Mouse (Mus musculus) CH12.LX (cell line): ENCODE results near the gene Stt3b.

ENCODE experiments used
- BHLHE40 ChIP-seq: IDR thresholded peaks from 2 replicates; pipeline ENCODE4 v1.6.1; 2011; ENCODE audit warnings: mild to moderate bottlenecking, low read depth, low read length, improper control_type of control experiment
- CTCF ChIP-seq, 2 experiments: IDR thresholded peaks in 1 of 2; conservative IDR thresholded peaks in 1 of 2; 2 replicates each; pipeline ENCODE4 v1.5.1; 2011 to 2012; ENCODE audit warnings: low read depth in 2 of 2, low read length in 2 of 2, improper control_type of control experiment in 1 of 2, inconsistent platforms in 1 of 2, mild to moderate bottlenecking in 1 of 2, moderate library complexity in 1 of 2
- E2F4 ChIP-seq: IDR thresholded peaks from 2 replicates; pipeline ENCODE4 v1.6.1; 2011; ENCODE audit warnings: low read depth, low read length, improper control_type of control experiment; ENCODE audit not compliant: insufficient replicate concordance
- ELF1 ChIP-seq: IDR thresholded peaks from 2 replicates; pipeline ENCODE4 v1.6.1; 2014; ENCODE audit warnings: low read depth, mild to moderate bottlenecking, inconsistent platforms, low read length, improper control_type of control experiment
- EP300 ChIP-seq: IDR thresholded peaks from 2 replicates; pipeline ENCODE4 v1.6.1; 2011; ENCODE audit warnings: low read length, improper control_type of control experiment
- GABPA ChIP-seq: IDR thresholded peaks from 2 replicates; pipeline ENCODE4 v1.6.1; 2012; ENCODE audit warnings: low read depth, low read length, improper control_type of control experiment, inconsistent platforms; ENCODE audit not compliant: insufficient replicate concordance
- NELFE ChIP-seq: IDR thresholded peaks from 2 replicates; pipeline ENCODE4 v1.6.1; 2011; ENCODE audit warnings: low read depth, low read length, improper control_type of control experiment
- POLR2A ChIP-seq: IDR thresholded peaks from 2 replicates; pipeline ENCODE4 v1.6.1; 2011; ENCODE audit warnings: low read depth, mild to moderate bottlenecking, improper control_type of control experiment, low read length
- TBP ChIP-seq: conservative IDR thresholded peaks from 2 replicates; pipeline ENCODE4 v1.6.1; 2011; ENCODE audit warnings: low read depth, low read length, improper control_type of control experiment
- ZNF384 ChIP-seq: IDR thresholded peaks from 2 replicates; pipeline ENCODE4 v1.6.1; 2012; ENCODE audit warnings: low read depth, low read length, improper control_type of control experiment, inconsistent platforms

- TF ChIP-seq CTCF (conservative IDR thresholded peaks at IDR 0.05 in 1 of 2, IDR thresholded peaks at IDR 0.05 in 1 of 2; ENCODE audit: low read depth in 2 of 2, low read length in 2 of 2): no peak
- no peak for TF ChIP-seq E2F4
- no peak for TF ChIP-seq TBP
- no peak for TF ChIP-seq ZNF384
- no peak for TF ChIP-seq ELF1
- TF ChIP-seq POLR2A: no peak
- no peak for TF ChIP-seq GABPA
- no peak for TF ChIP-seq NELFE
- TF ChIP-seq BHLHE40: no peak
- TF ChIP-seq EP300: no peak
Observed at GRCm38 (mm10) chr9:115273095-115273649, 37.0 kb downstream of the Stt3b start.
